Mouse (Mus musculus): ENCODE results near the gene Ankrd9. TPM values are rescaled to one million over a fixed set of nuclear protein-coding genes. Genes with fewer than 3 reads are reported as not detected.

The Ankrd9 gene
- total and polyA plus RNA-seq, 2 experiments, result 1.4 to 12.8 TPM

- TF ChIP-seq CTCF (IDR thresholded peaks at IDR 0.05; ENCODE audit: low read depth, low read length), result no peak
- TF ChIP-seq POLR2A (IDR thresholded peaks at IDR 0.05; ENCODE audit: extremely low read depth, insufficient read depth, low read length), result no peak
- H3K79me2 ChIP-seq (ENCODE audit: control insufficient read depth, insufficient read depth, low read length), result no peaks in the 10 kb centered on the region
- DNase-seq (ENCODE audit: extremely low read depth, low read depth, low spot score), result no peak
- H3K9ac ChIP-seq (ENCODE audit: low read depth, low read length), result no peak overlapping the region
- H3K27ac ChIP-seq (replicated peaks; ENCODE audit: insufficient read depth, low read depth, low read length), result no peak overlapping the region
- H3K27me3 ChIP-seq (ENCODE audit: control insufficient read depth, insufficient read depth, low read length), result no peaks in the 10 kb centered on the region
- 89% methylated on average over 3 of the region's 3 CpGs for WGBS
- H3K36me3 ChIP-seq (ENCODE audit: control insufficient read depth, insufficient read depth, low read length), result peaks cover 20% of the 10 kb centered on the region
- no peak overlapping the region for H3K4me3 ChIP-seq (ENCODE audit: insufficient read depth, low read depth, low read length)
- H3K4me1 ChIP-seq (ENCODE audit: control insufficient read depth, insufficient read depth, low read length), result no peaks in the 10 kb centered on the region
Measured at GRCm38 (mm10) chr12:110953443-110953842, 25.4 kb downstream of the Ankrd9 start.

GRCm38 (mm10) chr12:110952628-110953385, 26.0 kb downstream of the Ankrd9 start:
- Histone ChIP-seq H3K27me3 (ENCODE audit: control insufficient read depth, insufficient read depth, low read length) (no peaks in the 10 kb centered on the region), H3K79me2 (ENCODE audit: control insufficient read depth, insufficient read depth, low read length) (no peaks in the 10 kb centered on the region), H3K27ac (replicated peaks; ENCODE audit: insufficient read depth, low read depth, low read length) (no peak overlapping the region), H3K4me1 (ENCODE audit: control insufficient read depth, insufficient read depth, low read length) (no peaks in the 10 kb centered on the region), H3K4me3 (ENCODE audit: insufficient read depth, low read depth, low read length) (no peak overlapping the region), H3K9ac (ENCODE audit: low read depth, low read length) (no peak overlapping the region), H3K36me3 (ENCODE audit: control insufficient read depth, insufficient read depth, low read length) (peaks cover 20% of the 10 kb centered on the region)
- TF ChIP-seq POLR2A (IDR thresholded peaks at IDR 0.05; ENCODE audit: extremely low read depth, insufficient read depth, low read length), result no peak
- TF ChIP-seq CTCF (IDR thresholded peaks at IDR 0.05; ENCODE audit: low read depth, low read length), result no peak
- WGBS, result 94% methylated on average over 6 of the region's 6 CpGs
- DNase-seq (ENCODE audit: extremely low read depth, low read depth, low spot score), result no peak

GRCm38 (mm10) chr12:110951236-110951635, 27.6 kb downstream of the Ankrd9 start:
- H3K27me3 ChIP-seq (ENCODE audit: control insufficient read depth, insufficient read depth, low read length), result no peaks in the 10 kb centered on the region
- no peak for DNase-seq (ENCODE audit: extremely low read depth, low read depth, low spot score)
- H3K36me3 ChIP-seq (ENCODE audit: control insufficient read depth, insufficient read depth, low read length), result peaks cover 22% of the 10 kb centered on the region
- WGBS, result 75% methylated on average over 7 of the region's 7 CpGs
- no peak for TF ChIP-seq CTCF (IDR thresholded peaks at IDR 0.05; ENCODE audit: low read depth, low read length)
- TF ChIP-seq POLR2A (IDR thresholded peaks at IDR 0.05; ENCODE audit: extremely low read depth, insufficient read depth, low read length), result no peak
- H3K4me1 ChIP-seq (ENCODE audit: control insufficient read depth, insufficient read depth, low read length), result no peaks in the 10 kb centered on the region
- no peak overlapping the region for H3K9ac ChIP-seq (ENCODE audit: low read depth, low read length)
- no peak overlapping the region for H3K4me3 ChIP-seq (ENCODE audit: insufficient read depth, low read depth, low read length)
- no peaks in the 10 kb centered on the region for H3K79me2 ChIP-seq (ENCODE audit: control insufficient read depth, insufficient read depth, low read length)
- no peak overlapping the region for H3K27ac ChIP-seq (replicated peaks; ENCODE audit: insufficient read depth, low read depth, low read length)

- no peak overlapping the region for H3K4me3 ChIP-seq (ENCODE audit: insufficient read depth, low read depth, low read length)
- no peak for DNase-seq (ENCODE audit: extremely low read depth, low read depth, low spot score)
- no peaks in the 10 kb centered on the region for H3K27me3 ChIP-seq (ENCODE audit: control insufficient read depth, insufficient read depth, low read length)
- H3K9ac ChIP-seq (ENCODE audit: low read depth, low read length), result no peak overlapping the region
- no peaks in the 10 kb centered on the region for H3K79me2 ChIP-seq (ENCODE audit: control insufficient read depth, insufficient read depth, low read length)
- no peak overlapping the region for H3K27ac ChIP-seq (replicated peaks; ENCODE audit: insufficient read depth, low read depth, low read length)
- H3K4me1 ChIP-seq (ENCODE audit: control insufficient read depth, insufficient read depth, low read length), result no peaks in the 10 kb centered on the region
- TF ChIP-seq POLR2A (IDR thresholded peaks at IDR 0.05; ENCODE audit: extremely low read depth, insufficient read depth, low read length) (no peak), CTCF (IDR thresholded peaks at IDR 0.05; ENCODE audit: low read depth, low read length) (no peak)
- peaks cover 20% of the 10 kb centered on the region for H3K36me3 ChIP-seq (ENCODE audit: control insufficient read depth, insufficient read depth, low read length)
- 89% methylated on average over 4 of the region's 4 CpGs for WGBS
Measured at GRCm38 (mm10) chr12:110950151-110950550, 28.7 kb downstream of the Ankrd9 start.

GRCm38 (mm10) chr12:110949410-110949809, 29.4 kb downstream of the Ankrd9 start:
- TF ChIP-seq POLR2A (IDR thresholded peaks at IDR 0.05; ENCODE audit: extremely low read depth, insufficient read depth, low read length) (no peak), CTCF (IDR thresholded peaks at IDR 0.05; ENCODE audit: low read depth, low read length) (no peak)
- no peak overlapping the region for H3K4me3 ChIP-seq (ENCODE audit: insufficient read depth, low read depth, low read length)
- no peaks in the 10 kb centered on the region for H3K79me2 ChIP-seq (ENCODE audit: control insufficient read depth, insufficient read depth, low read length)
- no peaks in the 10 kb centered on the region for H3K27me3 ChIP-seq (ENCODE audit: control insufficient read depth, insufficient read depth, low read length)
- H3K36me3 ChIP-seq (ENCODE audit: control insufficient read depth, insufficient read depth, low read length), result peaks cover 19% of the 10 kb centered on the region
- no peak for DNase-seq (ENCODE audit: extremely low read depth, low read depth, low spot score)
- no peak overlapping the region for H3K27ac ChIP-seq (replicated peaks; ENCODE audit: insufficient read depth, low read depth, low read length)
- 90% methylated on average over 1 of the region's 1 CpGs for WGBS
- no peak overlapping the region for H3K9ac ChIP-seq (ENCODE audit: low read depth, low read length)
- H3K4me1 ChIP-seq (ENCODE audit: control insufficient read depth, insufficient read depth, low read length), result no peaks in the 10 kb centered on the region

GRCm38 (mm10) chr12:110948910-110949201, 30.0 kb downstream of the Ankrd9 start:
- Histone ChIP-seq H3K4me1 (ENCODE audit: control insufficient read depth, insufficient read depth, low read length) (no peaks in the 10 kb centered on the region), H3K27ac (replicated peaks; ENCODE audit: insufficient read depth, low read depth, low read length) (no peak overlapping the region), H3K4me3 (ENCODE audit: insufficient read depth, low read depth, low read length) (no peak overlapping the region), H3K36me3 (ENCODE audit: control insufficient read depth, insufficient read depth, low read length) (peaks cover 19% of the 10 kb centered on the region), H3K79me2 (ENCODE audit: control insufficient read depth, insufficient read depth, low read length) (no peaks in the 10 kb centered on the region), H3K27me3 (ENCODE audit: control insufficient read depth, insufficient read depth, low read length) (no peaks in the 10 kb centered on the region), H3K9ac (ENCODE audit: low read depth, low read length) (no peak overlapping the region)
- WGBS, result 92% methylated on average over 3 of the region's 3 CpGs
- TF ChIP-seq POLR2A (IDR thresholded peaks at IDR 0.05; ENCODE audit: extremely low read depth, insufficient read depth, low read length), result no peak
- no peak for TF ChIP-seq CTCF (IDR thresholded peaks at IDR 0.05; ENCODE audit: low read depth, low read length)
- DNase-seq (ENCODE audit: extremely low read depth, low read depth, low spot score), result no peak
